ENCODE assay signal across 8 mouse cellular contexts in the genomic region with DNA sequence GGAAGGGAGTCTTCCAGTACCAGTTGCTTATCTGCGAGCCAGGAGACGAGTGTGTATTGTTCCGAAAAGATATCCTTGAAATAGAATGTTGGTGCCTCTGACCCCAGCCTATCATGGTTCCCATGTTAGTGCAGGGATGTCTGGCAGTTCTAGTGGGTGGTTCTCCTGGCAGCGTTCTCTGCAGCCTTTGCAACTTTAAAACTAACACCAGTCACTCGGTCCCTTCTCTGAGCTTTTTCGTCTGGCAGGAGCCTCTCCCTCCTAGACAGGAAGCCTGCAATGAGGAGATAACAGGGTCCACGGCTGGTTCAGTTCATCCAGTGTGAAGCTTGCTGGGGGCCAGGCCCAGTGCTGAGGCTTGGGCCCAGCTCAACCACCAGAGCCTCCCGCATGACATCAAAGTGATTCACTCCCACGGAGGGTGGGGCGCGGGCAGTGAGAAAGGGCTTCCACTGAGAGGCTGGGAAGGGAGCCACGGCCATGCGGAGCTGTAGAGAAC. TPM values are rescaled to one million over a fixed set of nuclear protein-coding genes. Genes with fewer than 3 reads are reported as not detected.
A peak's percentile ranks its signal among the peaks of the same experiment; 100 is the strongest.
DNase-seq lines count a peak whose midpoint lies in the region; ATAC-seq lines count a peak whose summit lies in the region.
"Had no signal": no experiment of that assay in that cellular context is flagged by ENCODE, and none has a peak within 500 bp of the region (broad histone marks: within the 10 kb centered on the region; RNA-seq: fewer than 3 reads in every experiment).

No protein-coding gene starts in this region.

- H3K9ac ChIP-seq in midbrain, embryonic 13.5 days (replicated peaks), result no peak overlapping the region
- H3K9ac ChIP-seq: limb, embryonic 12.5 days had no signal

- DNase-seq in thymus, postnatal 4 days, result peak; percentile 35
- DNase-seq in thymus, postnatal 14 days, result no peak
- DNase-seq in lung, adult 18-20 months, result peak; percentile 75 to 82
- peak; percentile 65 for DNase-seq in yolk sac, embryonic 10.5 days (ENCODE audit: low spot score)

- 77% methylated on average over 13 of the region's 13 CpGs for WGBS in midbrain, embryonic 13.5 days

- H3K36me3 ChIP-seq in midbrain, embryonic 13.5 days, result no peaks in the 10 kb centered on the region
- H3K36me3 ChIP-seq: limb, embryonic 12.5 days had no signal

- H3K4me2 ChIP-seq in midbrain, embryonic 13.5 days (replicated peaks), result no peak overlapping the region
- H3K4me2 ChIP-seq: limb, embryonic 12.5 days had no signal

- H3K27me3 ChIP-seq in midbrain, embryonic 13.5 days, result peaks cover 4% of the 10 kb centered on the region; the same call in 1 of the 2 replicates
- H3K27me3 ChIP-seq: limb, embryonic 12.5 days had no signal

- H3K9me3 ChIP-seq in midbrain, embryonic 13.5 days, result no peaks in the 10 kb centered on the region
- H3K9me3 ChIP-seq: limb, embryonic 12.5 days had no signal

- peaks cover 6% of the 10 kb centered on the region for H3K4me1 ChIP-seq in midbrain, embryonic 13.5 days (replicated peaks)

- ATAC-seq in erythroblast, adult 5-6 weeks (replicated peaks; ENCODE audit: low FRiP score, poor library complexity, severe bottlenecking), result peak; percentile 92
- peak; percentile 91 to 95 for ATAC-seq in hematopoietic stem cell, adult 5-6 weeks (replicated peaks in 1 of 2; ENCODE audit: insufficient read depth in 1 of 2, low FRiP score in 2 of 2, low TSS enrichment in 1 of 2, low read depth in 1 of 2, poor library complexity in 2 of 2, severe bottlenecking in 2 of 2)
- ATAC-seq in midbrain, embryonic 13.5 days, result no peak

- H3K27ac ChIP-seq in midbrain, embryonic 13.5 days, result no peak overlapping the region

- H3K4me3 ChIP-seq in midbrain, embryonic 13.5 days (replicated peaks), result no peak overlapping the region
- H3K4me3 ChIP-seq: limb, embryonic 12.5 days had no signal

RNA-seq across cellular contexts. Expression of a gene that starts 6.5 kb away (rescaled TPM):
- total RNA-seq in erythroblast, adult 5-6 weeks (2015; ENCODE audit: low replicate concordance), result 6.0 and 12.5 TPM in 2 replicates
- total RNA-seq in erythroblast, adult 5-6 weeks (2017; ENCODE audit: low replicate concordance), result 8.1 and 10.9 TPM in 2 replicates
- total RNA-seq in hematopoietic stem cell, adult 5-6 weeks (2017), result 5.8 and 104 TPM in 2 replicates
- polyA plus RNA-seq in midbrain, embryonic 13.5 days (2015; fragmentation: Nextera tagmentation; extraction: Ambion mirVana), result 25.3 and 28.2 TPM in 2 replicates
